Mouse (Mus musculus) forebrain, embryonic 12.5 days (tissue): ENCODE results near the gene Ndufs1. TPM values are rescaled to one million over a fixed set of nuclear protein-coding genes. Genes with fewer than 3 reads are reported as not detected.
A peak's percentile ranks its signal among the peaks of the same experiment; 100 is the strongest.
"Not testable (repeated sequence)": the region's sequence is repeated elsewhere in the genome, so short reads cannot be mapped to it uniquely, and the experiment has no call there.

Source experiments
- ATAC-seq: fragments of 200-750 bp; cut with Nextera tagmentation; 2 replicates; pipeline ENCODE4 v1.8.0; 2017; ENCODE audit warnings: moderate TSS enrichment; ENCODE audit not compliant: low FRiP score
- H3K27ac ChIP-seq: fragments of 300-500 bp; sonication (generic); 2 replicates; pipeline ENCODE4 v1.5.1; 2016; ENCODE audit warnings: mild to moderate bottlenecking
- H3K27me3 ChIP-seq: fragments of 300-500 bp; sonication (generic); 2 replicates; pipeline ENCODE4 v1.6.1; 2016; ENCODE audit warnings: mild to moderate bottlenecking
- H3K36me3 ChIP-seq: fragments of 300-500 bp; sonication (generic); replicated peaks from 2 replicates; pipeline ENCODE4 v1.6.1; 2016; ENCODE audit warnings: mild to moderate bottlenecking
- H3K4me1 ChIP-seq: fragments of 300-500 bp; sonication (generic); 2 replicates; pipeline ENCODE4 v1.6.1; 2016
- H3K4me2 ChIP-seq: fragments of 300-500 bp; sonication (generic); 2 replicates; pipeline ENCODE4 v1.6.1; 2016; ENCODE audit warnings: mild to moderate bottlenecking, moderate library complexity
- H3K4me3 ChIP-seq: fragments of 300-500 bp; sonication (generic); replicated peaks from 2 replicates; pipeline ENCODE4 v1.5.1; 2016; ENCODE audit warnings: mild to moderate bottlenecking
- H3K9ac ChIP-seq: fragments of 300-500 bp; sonication (generic); 2 replicates; pipeline ENCODE4 v1.6.1; 2016; ENCODE audit warnings: mild to moderate bottlenecking
- H3K9me3 ChIP-seq: fragments of 300-500 bp; sonication (generic); 2 replicates; pipeline ENCODE4 v1.6.1; 2016
- WGBS: fragments of 180-500 bp; shearing (Covaris S2); methylation state at CpG from one replicate; pipeline ENCODE4 v1.1.7; 2016; 5-methylcytosine and 5-hydroxymethylcytosine counted together
- polyA plus RNA-seq: library from polyadenylated mRNA; unstranded; fragments of >200 nt; fragmentation: Nextera tagmentation; extraction: Ambion mirVana; gene quantifications from 2 replicates; pipeline ENCODE4 v1.2.1, GENCODE M21; 2016

The Ndufs1 gene
- polyA plus RNA-seq, 1 experiment from 2014 or later: 122 TPM

GRCm38 (mm10) chr1:63203471-63203870, 26.8 kb upstream of the Ndufs1 start:
- Histone ChIP-seq H3K27ac (peak overlapping the region; percentile 84), H3K9me3 (peaks cover 10% of the 10 kb centered on the region), H3K4me2 (peak overlapping the region; percentile 13), H3K36me3 (no peaks in the 10 kb centered on the region), H3K4me3 (no peak overlapping the region), H3K4me1 (peaks cover 26% of the 10 kb centered on the region), H3K27me3 (no peaks in the 10 kb centered on the region), H3K9ac (no peak overlapping the region; the same call in 1 of the 2 replicates)
- 0 out of 2 replicates have a peak, but pooled peaks have one; percentile 25 for ATAC-seq
- WGBS: 61% methylated on average over 1 of the region's 1 CpGs

DNA sequence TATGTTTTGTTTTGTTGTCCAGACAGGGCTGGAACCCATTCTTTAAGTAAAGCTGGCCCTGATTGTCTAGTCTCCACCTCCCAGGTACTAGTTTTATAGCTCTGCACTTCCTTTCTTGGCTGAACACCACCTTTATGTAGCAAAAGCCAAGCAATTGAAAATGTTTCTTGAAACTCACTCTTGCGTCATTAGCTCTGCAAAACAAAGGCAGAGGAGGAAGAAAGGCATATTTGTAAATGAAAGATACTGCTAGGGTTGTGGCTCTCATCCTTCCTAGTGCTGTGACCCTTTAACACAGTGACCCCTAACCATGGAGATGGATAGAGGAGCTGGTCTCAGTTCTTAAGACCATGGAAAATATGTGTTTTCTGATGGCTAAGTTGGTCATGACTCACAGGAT, 25.0 kb upstream of the Ndufs1 start:
- 91% methylated on average over 1 of the region's 1 CpGs for WGBS
- peaks cover 26% of the 10 kb centered on the region for H3K4me1 ChIP-seq
- H3K4me2 ChIP-seq: no peak overlapping the region
- H3K36me3 ChIP-seq: no peaks in the 10 kb centered on the region
- no peak overlapping the region for H3K27ac ChIP-seq
- no peak overlapping the region for H3K9ac ChIP-seq
- H3K9me3 ChIP-seq: peaks cover 10% of the 10 kb centered on the region
- H3K4me3 ChIP-seq: no peak overlapping the region
- ATAC-seq: no peak
- H3K27me3 ChIP-seq: no peaks in the 10 kb centered on the region

DNA sequence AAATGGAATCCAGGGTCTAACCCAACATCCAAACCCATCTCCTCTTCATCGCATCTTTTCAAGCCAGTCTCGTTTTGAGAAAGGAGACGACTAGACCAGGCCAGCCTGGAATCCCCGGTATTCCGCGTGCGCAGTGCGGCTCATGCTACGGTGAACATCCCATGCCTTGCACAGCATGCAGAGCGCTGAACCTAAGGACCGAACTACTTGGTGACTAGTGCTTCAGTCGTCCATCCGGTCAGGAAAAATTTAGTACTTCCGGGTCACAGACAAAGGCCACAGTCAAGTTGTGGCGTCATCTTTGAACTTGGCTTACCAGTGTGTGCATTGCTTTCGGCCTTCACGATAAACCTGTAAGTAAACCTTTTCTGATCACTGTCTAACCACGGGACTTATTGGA, 23.7 kb upstream of the Ndufs1 start:
- no peaks in the 10 kb centered on the region for H3K36me3 ChIP-seq
- no peaks in the 10 kb centered on the region for H3K27me3 ChIP-seq
- H3K9ac ChIP-seq: no peak overlapping the region
- peaks cover 10% of the 10 kb centered on the region for H3K9me3 ChIP-seq
- H3K4me3 ChIP-seq: no peak overlapping the region
- no peak for ATAC-seq
- H3K4me2 ChIP-seq: no peak overlapping the region
- WGBS: 95% methylated on average over 18 of the region's 18 CpGs
- no peak overlapping the region for H3K27ac ChIP-seq
- peaks cover 24% of the 10 kb centered on the region for H3K4me1 ChIP-seq

DNA sequence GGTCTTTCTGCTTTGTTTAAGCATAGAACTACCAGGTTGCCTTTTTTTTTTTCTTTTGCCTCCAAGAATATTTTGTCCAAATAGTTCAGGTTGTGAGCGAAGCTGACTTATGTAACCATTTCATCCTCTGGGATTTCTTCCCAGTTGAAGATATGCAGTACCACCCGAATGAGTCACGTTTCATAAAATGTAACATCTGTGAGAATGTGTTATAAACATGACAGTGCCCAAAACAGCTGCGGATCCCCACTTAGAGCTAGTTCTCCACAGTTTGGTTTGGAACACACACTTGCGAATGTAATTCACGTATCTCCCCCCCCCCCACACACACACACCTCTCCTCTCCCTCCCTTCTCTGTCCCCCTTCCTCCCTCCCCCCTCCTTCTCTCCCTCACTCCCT, 22.8 kb upstream of the Ndufs1 start:
- H3K4me3 ChIP-seq: no peak overlapping the region
- ATAC-seq: no peak
- H3K9me3 ChIP-seq: peaks cover 10% of the 10 kb centered on the region
- H3K9ac ChIP-seq: no peak overlapping the region
- WGBS: 98% methylated on average over 6 of the region's 6 CpGs
- no peak overlapping the region for H3K4me2 ChIP-seq
- no peak overlapping the region for H3K27ac ChIP-seq
- peaks cover 14% of the 10 kb centered on the region for H3K4me1 ChIP-seq
- H3K27me3 ChIP-seq: no peaks in the 10 kb centered on the region
- no peaks in the 10 kb centered on the region for H3K36me3 ChIP-seq

- Histone ChIP-seq H3K27ac (no peak overlapping the region), H3K9ac (no peak overlapping the region), H3K4me2 (no peak overlapping the region), H3K4me3 (no peak overlapping the region), H3K36me3 (no peaks in the 10 kb centered on the region), H3K9me3 (peaks cover 10% of the 10 kb centered on the region), H3K4me1 (no peaks in the 10 kb centered on the region), H3K27me3 (no peaks in the 10 kb centered on the region)
- ATAC-seq: no peak
- 69% methylated on average over 5 of the region's 5 CpGs for WGBS
Measured at GRCm38 (mm10) chr1:63195848-63196512, 19.3 kb upstream of the Ndufs1 start.

DNA sequence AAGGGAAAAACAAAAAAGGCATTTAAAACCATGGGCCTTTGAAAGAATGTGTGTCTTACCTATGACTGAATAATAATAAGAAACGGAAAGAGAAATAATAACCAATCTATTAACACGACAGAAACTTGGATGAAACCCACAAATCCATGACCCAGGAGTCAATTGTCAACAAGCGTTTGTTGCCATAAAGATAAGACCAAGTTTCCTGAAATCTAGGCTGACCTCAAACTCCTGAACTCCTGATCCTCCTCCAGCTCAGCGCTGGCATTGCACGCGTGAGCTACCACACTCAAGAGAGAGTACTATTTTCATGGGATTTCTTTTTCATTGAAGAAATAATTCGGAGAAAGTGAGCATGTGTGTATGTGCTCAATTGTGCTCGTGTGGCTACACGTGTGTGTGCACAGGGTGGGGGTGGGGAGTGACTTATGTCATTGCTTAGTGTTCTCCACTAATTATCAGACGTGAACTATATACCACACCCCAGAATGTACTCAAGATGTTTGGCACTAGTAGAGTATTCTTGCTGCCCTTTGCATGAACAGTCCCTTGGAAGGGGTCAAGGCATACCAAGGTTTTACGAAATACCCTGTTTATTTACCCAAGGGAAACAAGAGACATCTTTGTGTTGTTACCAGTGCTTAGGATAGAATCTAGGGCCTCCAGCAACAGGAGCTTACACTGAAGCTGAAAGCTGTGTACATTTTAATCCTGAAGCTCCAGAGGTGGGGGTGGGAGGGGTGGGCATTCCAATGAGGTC, 15.9 kb upstream of the Ndufs1 start:
- Histone ChIP-seq H3K4me1 (no peaks in the 10 kb centered on the region), H3K9ac (no peak overlapping the region), H3K36me3 (no peaks in the 10 kb centered on the region), H3K27me3 (no peaks in the 10 kb centered on the region), H3K27ac (no peak overlapping the region), H3K4me3 (no peak overlapping the region), H3K4me2 (no peak overlapping the region), H3K9me3 (no peaks in the 10 kb centered on the region)
- WGBS: 92% methylated on average over 11 of the region's 11 CpGs
- no peak for ATAC-seq

DNA sequence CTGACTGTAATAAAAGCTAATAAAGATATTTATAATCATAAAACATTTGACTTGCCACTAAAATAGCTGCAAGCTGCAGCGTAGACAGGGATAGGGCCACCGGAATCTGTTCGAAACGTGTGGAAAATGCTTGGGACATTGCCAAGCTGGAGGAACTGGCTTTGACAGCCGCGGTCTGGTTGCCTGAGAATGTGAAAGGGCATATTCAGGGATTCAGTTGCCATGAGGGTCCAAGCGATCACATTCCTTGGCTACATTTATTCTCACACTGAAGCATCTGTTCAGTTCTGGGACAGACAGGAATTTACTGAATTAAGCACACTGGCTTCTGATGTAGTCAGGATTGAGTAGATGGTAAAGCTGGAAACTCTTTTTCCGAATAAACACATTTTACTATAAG, 14.2 kb upstream of the Ndufs1 start:
- Histone ChIP-seq H3K9me3 (no peaks in the 10 kb centered on the region), H3K36me3 (no peaks in the 10 kb centered on the region), H3K4me3 (no peak overlapping the region), H3K4me2 (no peak overlapping the region), H3K4me1 (no peaks in the 10 kb centered on the region), H3K9ac (no peak overlapping the region), H3K27ac (no peak overlapping the region), H3K27me3 (no peaks in the 10 kb centered on the region)
- 85% methylated on average over 8 of the region's 8 CpGs for WGBS
- no peak for ATAC-seq

DNA sequence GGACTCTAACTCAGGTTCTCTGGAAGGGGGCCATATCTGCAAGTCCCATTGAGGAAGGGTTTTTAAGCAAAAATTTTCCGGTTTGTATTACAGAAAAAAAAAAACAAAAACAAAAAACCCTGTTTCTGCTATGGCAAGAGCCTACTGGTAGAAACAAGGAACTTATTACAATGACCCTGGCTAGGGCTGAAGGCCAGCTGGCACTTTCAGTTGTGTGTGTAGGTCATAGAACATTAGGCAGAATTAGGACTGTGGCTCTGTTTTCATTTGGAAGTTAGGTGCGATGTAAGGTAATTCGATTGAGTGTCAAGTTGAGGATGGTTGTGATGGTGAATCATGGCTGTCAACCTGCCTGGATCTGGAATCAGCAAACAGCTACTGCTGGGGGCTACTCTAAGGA, 11.9 kb upstream of the Ndufs1 start:
- ATAC-seq: no peak
- H3K4me2 ChIP-seq: no peak overlapping the region
- H3K27ac ChIP-seq: no peak overlapping the region
- H3K36me3 ChIP-seq: no peaks in the 10 kb centered on the region
- H3K4me1 ChIP-seq: no peaks in the 10 kb centered on the region
- H3K27me3 ChIP-seq: no peaks in the 10 kb centered on the region
- no peaks in the 10 kb centered on the region for H3K9me3 ChIP-seq
- no peak overlapping the region for H3K9ac ChIP-seq
- WGBS: 91% methylated on average over 3 of the region's 3 CpGs
- no peak overlapping the region for H3K4me3 ChIP-seq

GRCm38 (mm10) chr1:63185430-63185829, 8.8 kb upstream of the Ndufs1 start:
- H3K27me3 ChIP-seq, H3K4me1 ChIP-seq, H3K4me2 ChIP-seq, H3K4me3 ChIP-seq, ATAC-seq, H3K9me3 ChIP-seq, H3K27ac ChIP-seq, H3K9ac ChIP-seq, H3K36me3 ChIP-seq: not testable (repeated sequence)
- 96% methylated on average over 6 of the region's 6 CpGs for WGBS

GRCm38 (mm10) chr1:63182636-63183270, 6.1 kb upstream of the Ndufs1 start:
- Histone ChIP-seq H3K36me3 (peaks cover 25% of the 10 kb centered on the region), H3K4me3 (no peak overlapping the region), H3K27ac (peak overlapping the region; percentile 64; the same call in 1 of the 2 replicates), H3K4me1 (peaks cover 10% of the 10 kb centered on the region), H3K4me2 (no peak overlapping the region), H3K9ac (no peak overlapping the region), H3K9me3 (no peaks in the 10 kb centered on the region), H3K27me3 (no peaks in the 10 kb centered on the region)
- ATAC-seq: no peak
- 62% methylated on average over 10 of the region's 10 CpGs for WGBS

GRCm38 (mm10) chr1:63182212-63182611, 5.6 kb upstream of the Ndufs1 start:
- WGBS: 80% methylated on average over 5 of the region's 5 CpGs
- Histone ChIP-seq H3K4me3 (no peak overlapping the region), H3K4me1 (peaks cover 14% of the 10 kb centered on the region), H3K27ac (no peak overlapping the region), H3K9ac (no peak overlapping the region), H3K27me3 (no peaks in the 10 kb centered on the region), H3K36me3 (peaks cover 25% of the 10 kb centered on the region), H3K4me2 (no peak overlapping the region), H3K9me3 (no peaks in the 10 kb centered on the region)
- no peak for ATAC-seq

- Histone ChIP-seq H3K27me3 (no peaks in the 10 kb centered on the region), H3K27ac (0 out of 2 replicates have a peak overlapping the region, but pooled peaks have one; percentile 26), H3K4me2 (no peak overlapping the region), H3K9me3 (no peaks in the 10 kb centered on the region), H3K9ac (no peak overlapping the region), H3K4me1 (peaks cover 14% of the 10 kb centered on the region), H3K36me3 (peaks cover 25% of the 10 kb centered on the region), H3K4me3 (no peak overlapping the region)
- 94% methylated on average over 1 of the region's 1 CpGs for WGBS
- peak; percentile 5; the same call in 1 of the 2 replicates for ATAC-seq
Measured at GRCm38 (mm10) chr1:63181480-63181879, 4.8 kb upstream of the Ndufs1 start.
